Mouse (Mus musculus) neural tube, embryonic 13.5 days (tissue): Measurements from ENCODE around the gene Abca14. TPM values are rescaled to one million over a fixed set of nuclear protein-coding genes. Genes with fewer than 3 reads are reported as not detected.

Source experiments
- polyA plus RNA-seq: library from polyadenylated mRNA; unstranded; fragments of >200 nt; fragmentation: Nextera tagmentation; extraction: Ambion mirVana; gene quantifications from 2 replicates; pipeline ENCODE4 v1.2.1, GENCODE M21; 2015

Gene Abca14
- polyA plus RNA-seq, 1 experiment from 2014 or later: not detected

Other genes starting within 250 kb of the Abca14 start
- gene Dnah3, start 108.7 kb upstream of the Abca14 start, polyA plus RNA-seq: 0.10 TPM in 1 of 2 replicates, not detected in the other
- 12.7 and 14.3 TPM in 2 replicates for gene Tmem159, start 101.6 kb upstream of the Abca14 start, polyA plus RNA-seq
- gene Zp2, start 58.7 kb upstream of the Abca14 start, polyA plus RNA-seq: not detected in 2 replicates
- gene Anks4b, start 30.1 kb upstream of the Abca14 start, polyA plus RNA-seq: not detected in 2 replicates
- 5.6 and 5.9 TPM in 2 replicates for gene Crym, start 1.9 kb upstream of the Abca14 start, polyA plus RNA-seq
- gene Abca15, start 124.7 kb downstream of the Abca14 start, polyA plus RNA-seq: not detected in 2 replicates
- gene Abca16, start 205.7 kb downstream of the Abca14 start, polyA plus RNA-seq: not detected in 2 replicates